Mouse (Mus musculus): ENCODE results near the gene Sult4a1.
A peak's percentile ranks its signal among the peaks of the same experiment; 100 is the strongest.

The Sult4a1 gene

GRCm38 (mm10) chr15:84105105-84105923 lies at the start of gene Sult4a1:
Gene Sult4a1 (minus strand): TSS chr15:84105754.
- DNase-seq (ENCODE audit: extremely low spot score, low read depth, low spot score), result no peak

DNA sequence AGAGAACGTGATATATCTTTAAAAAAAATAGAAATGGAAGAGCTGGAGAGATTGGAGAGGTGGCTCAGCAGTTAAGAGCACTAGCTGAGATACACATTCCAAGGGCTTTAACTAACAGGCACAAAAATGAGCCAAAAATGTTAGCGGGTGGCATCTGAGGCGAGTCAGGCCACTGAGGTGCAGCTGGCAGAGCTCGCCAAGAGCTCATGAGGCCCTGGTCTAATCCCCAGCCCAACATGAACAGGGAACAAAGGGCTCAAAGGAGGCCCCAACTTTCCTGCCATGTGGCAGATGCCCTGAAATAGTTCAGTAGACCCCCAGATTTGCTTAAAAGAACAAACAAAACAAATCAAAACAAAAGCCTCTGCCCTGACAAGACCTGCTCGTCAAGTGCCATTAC lies 35.4 kb upstream of the Sult4a1 start:
- DNase-seq (ENCODE audit: extremely low spot score, low read depth, low spot score), result no peak

- DNase-seq (ENCODE audit: extremely low spot score, low read depth, low spot score), result no peak
Measured at GRCm38 (mm10) chr15:84140109-84140508, 34.6 kb upstream of the Sult4a1 start.

- no peak for DNase-seq (ENCODE audit: extremely low spot score, low read depth, low spot score)
Measured at GRCm38 (mm10) chr15:84139592-84140005, 34.0 kb upstream of the Sult4a1 start.

DNA sequence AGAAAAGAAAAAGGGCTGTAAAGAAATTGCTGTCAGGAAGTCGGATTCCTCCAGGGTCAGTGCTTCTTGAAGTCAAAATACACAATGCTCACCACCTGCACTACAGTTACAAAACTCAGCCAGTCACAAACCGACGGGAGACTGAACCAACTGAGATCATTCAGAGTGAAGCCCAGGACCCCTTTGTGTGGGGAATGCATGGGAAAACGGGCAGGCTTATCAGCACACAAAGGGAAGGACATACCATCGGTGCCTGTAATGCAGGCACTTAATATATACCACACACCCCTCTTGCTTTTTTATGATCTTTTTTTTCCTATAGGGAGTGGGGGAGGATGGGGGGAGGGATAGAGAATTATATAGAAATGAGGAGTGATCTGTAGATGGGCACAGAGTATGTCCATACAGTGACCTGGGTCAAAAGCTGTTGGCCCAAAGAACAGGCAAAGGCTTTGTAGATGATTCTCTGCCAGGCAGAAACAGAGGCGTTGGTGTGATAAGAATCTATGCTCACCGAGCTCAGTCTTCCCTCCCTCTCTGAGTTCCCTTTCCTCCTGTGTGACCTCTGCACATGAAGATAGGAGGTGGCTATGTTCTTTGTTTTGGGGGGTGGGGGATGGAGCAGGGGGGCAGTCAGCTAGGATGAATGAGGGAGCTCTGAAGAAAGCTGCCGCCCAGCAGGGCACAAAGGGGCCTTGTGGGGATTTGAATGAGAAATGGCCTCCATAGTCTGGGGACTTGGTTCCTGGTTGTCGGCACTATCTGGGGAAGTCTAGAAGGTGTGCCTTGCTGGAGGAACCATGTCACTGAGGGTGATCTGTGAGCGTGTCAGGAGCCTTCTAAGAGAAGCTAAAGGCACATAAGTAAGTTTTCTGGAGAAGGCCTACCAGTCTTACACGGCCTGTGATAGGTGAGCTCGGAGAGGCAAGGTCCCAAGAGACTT lies 31.2 kb upstream of the Sult4a1 start:
- no peak for DNase-seq (ENCODE audit: extremely low spot score, low read depth, low spot score)

GRCm38 (mm10) chr15:84135472-84135871 lies 29.9 kb upstream of the Sult4a1 start:
- DNase-seq (ENCODE audit: extremely low spot score, low read depth, low spot score), result peak; percentile 24

DNA sequence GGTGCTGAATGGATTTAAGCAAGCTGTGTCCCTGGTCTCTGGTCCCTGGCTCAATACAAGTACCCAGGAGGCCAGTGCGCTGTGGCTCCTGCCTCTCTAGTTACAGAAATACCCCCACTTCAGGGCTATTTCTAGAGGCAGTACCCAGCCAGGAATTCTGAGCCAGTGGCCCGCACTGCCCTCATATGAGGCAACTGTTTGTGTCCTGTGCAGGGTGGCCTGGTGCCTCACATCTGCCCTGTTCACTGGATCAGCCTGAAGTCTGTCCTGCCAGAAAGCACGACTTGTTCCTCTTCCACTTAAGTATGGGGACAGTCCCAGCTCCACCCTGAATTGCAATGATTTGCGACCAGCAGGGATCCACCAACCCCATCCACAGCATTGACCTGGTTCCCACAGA lies 27.9 kb upstream of the Sult4a1 start:
- no peak for DNase-seq (ENCODE audit: extremely low spot score, low read depth, low spot score)

DNA sequence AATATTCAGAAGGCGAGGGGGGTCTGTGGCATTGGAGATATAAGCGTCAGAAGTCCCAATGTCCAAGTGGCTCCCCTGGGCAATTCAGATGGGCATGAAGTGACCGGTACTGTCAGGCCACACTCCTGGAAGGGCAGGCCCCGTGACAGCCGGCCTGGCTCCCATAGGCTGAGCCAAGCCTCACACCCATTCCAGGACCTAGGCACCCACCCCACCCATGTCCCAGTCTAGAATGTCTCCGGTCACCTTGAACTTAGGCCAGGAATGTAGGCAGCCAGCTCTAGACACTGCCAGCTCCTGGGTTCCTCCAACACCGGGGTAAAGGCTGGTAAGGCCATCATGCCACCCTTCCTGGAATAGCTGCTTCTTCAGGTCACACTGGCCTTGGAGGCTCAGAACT lies 26.4 kb upstream of the Sult4a1 start:
- no peak for DNase-seq (ENCODE audit: extremely low spot score, low read depth, low spot score)

GRCm38 (mm10) chr15:84131096-84131786 lies 25.7 kb upstream of the Sult4a1 start:
- no peak for DNase-seq (ENCODE audit: extremely low spot score, low read depth, low spot score)

- DNase-seq (ENCODE audit: extremely low spot score, low read depth, low spot score), result no peak
Measured at GRCm38 (mm10) chr15:84126871-84127270, 21.3 kb upstream of the Sult4a1 start.

DNA sequence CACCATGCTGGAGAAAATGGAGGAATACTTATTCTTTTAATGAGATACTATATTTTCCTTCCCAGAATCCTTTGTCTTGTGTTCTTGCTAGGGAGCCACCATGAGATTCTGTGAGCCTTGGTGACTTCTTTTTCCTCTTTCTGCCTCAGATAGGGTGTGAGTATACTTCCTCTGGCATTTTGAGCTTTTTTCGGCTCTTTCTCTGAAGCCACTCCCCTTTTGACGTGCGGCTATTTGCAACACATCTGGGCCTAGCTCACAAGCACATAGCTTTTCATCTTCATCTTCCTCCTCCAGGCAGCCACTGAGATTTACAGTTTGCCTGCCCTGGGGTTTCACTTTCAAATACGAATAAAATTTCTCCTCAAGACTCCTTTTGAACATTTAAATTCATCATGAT lies 20.9 kb upstream of the Sult4a1 start:
- no peak for DNase-seq (ENCODE audit: extremely low spot score, low read depth, low spot score)

GRCm38 (mm10) chr15:84124086-84124485 lies 18.5 kb upstream of the Sult4a1 start:
- DNase-seq (ENCODE audit: extremely low spot score, low read depth, low spot score), result no peak

- DNase-seq (ENCODE audit: extremely low spot score, low read depth, low spot score), result no peak
Measured at GRCm38 (mm10) chr15:84123075-84123474, 17.5 kb upstream of the Sult4a1 start, which contains the start of gene Pnpla5. Gene Pnpla5 (minus strand): TSS chr15:84123175.

DNA sequence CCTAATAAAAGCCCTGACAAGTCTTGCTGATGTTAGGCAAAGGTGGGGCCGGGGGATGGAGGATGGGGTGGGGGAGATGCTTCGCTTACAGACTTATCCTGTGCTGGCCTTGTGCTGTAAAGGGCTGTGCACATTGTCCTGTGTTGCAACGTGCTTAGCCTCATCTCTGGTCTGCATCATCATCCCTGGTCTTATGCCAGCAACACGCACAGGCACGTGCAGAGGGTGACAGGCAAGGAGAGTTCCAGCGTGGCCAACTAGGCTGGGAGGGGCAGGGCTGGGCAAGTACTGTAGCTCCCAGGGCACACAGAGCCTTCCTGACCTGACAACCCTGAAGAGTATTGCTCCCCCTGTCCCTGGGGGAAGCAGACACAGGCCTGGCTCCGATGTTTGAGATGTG lies 15.5 kb upstream of the Sult4a1 start:
- no peak for DNase-seq (ENCODE audit: extremely low spot score, low read depth, low spot score)

GRCm38 (mm10) chr15:84120612-84121011 lies 15.1 kb upstream of the Sult4a1 start:
- DNase-seq (ENCODE audit: extremely low spot score, low read depth, low spot score), result no peak

DNA sequence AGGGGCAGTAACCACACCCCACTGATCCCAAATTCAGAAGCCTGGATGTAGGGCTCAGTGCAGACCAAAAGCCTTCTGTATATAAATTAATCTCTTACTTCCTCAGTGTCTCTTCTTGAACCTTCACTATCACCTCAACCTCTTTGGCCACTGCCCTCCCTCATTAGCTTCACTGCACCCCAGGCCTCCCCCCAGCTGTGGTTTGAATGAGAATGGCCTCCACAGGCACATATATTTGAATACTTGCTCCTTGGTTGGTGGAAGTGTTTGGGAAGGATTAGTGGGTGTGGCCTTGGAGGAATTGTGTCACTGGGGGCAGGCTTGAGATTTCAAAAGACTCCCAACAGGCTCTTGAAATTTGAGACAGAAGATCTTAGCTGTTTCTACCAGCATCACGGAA lies 10.9 kb upstream of the Sult4a1 start:
- DNase-seq (ENCODE audit: extremely low spot score, low read depth, low spot score), result no peak

- no peak for DNase-seq (ENCODE audit: extremely low spot score, low read depth, low spot score)
Measured at GRCm38 (mm10) chr15:84115727-84116126, 10.2 kb upstream of the Sult4a1 start.

GRCm38 (mm10) chr15:84113873-84114272 lies 8.3 kb upstream of the Sult4a1 start:
- DNase-seq (ENCODE audit: extremely low spot score, low read depth, low spot score), result no peak

DNA sequence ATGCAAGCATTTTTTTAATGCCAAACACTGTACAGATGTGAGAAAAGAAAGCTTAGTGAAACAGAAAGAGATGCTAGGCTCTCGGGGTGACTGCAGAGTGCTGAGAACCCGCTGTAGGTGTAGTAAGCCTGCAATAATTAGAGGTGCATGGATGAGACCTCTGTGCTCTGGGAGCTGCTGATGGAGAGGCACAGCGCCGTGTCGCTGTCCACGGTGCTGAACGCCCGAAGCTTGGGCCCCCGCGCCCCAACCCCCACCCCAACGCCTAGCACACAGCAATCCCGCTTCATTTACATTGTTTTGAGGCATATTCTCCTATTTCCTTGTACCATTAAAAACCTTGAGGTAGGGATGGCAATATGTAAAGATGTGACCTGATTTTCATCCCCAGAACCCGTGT lies 3.3 kb upstream of the Sult4a1 start:
- peak; percentile 16 for DNase-seq (ENCODE audit: extremely low spot score, low read depth, low spot score)

- DNase-seq (ENCODE audit: extremely low spot score, low read depth, low spot score), result no peak
Measured at GRCm38 (mm10) chr15:84105924-84106500, 458 bp upstream of the Sult4a1 start.

GRCm38 (mm10) chr15:84104626-84105025 lies 928 bp downstream of the Sult4a1 start:
- DNase-seq (ENCODE audit: extremely low spot score, low read depth, low spot score), result no peak
